Mouse (Mus musculus) heart, embryonic 14.5 days (tissue): Measurements from ENCODE around the gene Slc13a1. TPM values are rescaled to one million over a fixed set of nuclear protein-coding genes. Genes with fewer than 3 reads are reported as not detected.

Source experiments
- ATAC-seq: fragments of 200-750 bp; cut with Nextera tagmentation; 2 replicates; pipeline ENCODE4 v1.8.0; 2017; ENCODE audit warnings: low read depth, moderate TSS enrichment; ENCODE audit not compliant: insufficient number of reproducible peaks, insufficient read depth, low FRiP score
- H3K27ac ChIP-seq, 2 experiments: fragments of 200-500 bp in 1 of 2; fragments of 300-500 bp in 1 of 2; sonication (generic) in 1 of 2; replicated peaks in 1 of 2; 2 replicates each; pipeline ENCODE4 v1.5.1; 2012 to 2014; ENCODE audit warnings: low read depth in 2 of 2, low read length in 2 of 2, control low read depth in 1 of 2, mild to moderate bottlenecking in 1 of 2, mixed read lengths in 1 of 2; ENCODE audit not compliant: control insufficient read depth in 1 of 2, insufficient read depth in 1 of 2
- H3K27me3 ChIP-seq: fragments of 300-500 bp; sonication (generic); 2 replicates; pipeline ENCODE4 v1.6.1; 2014; ENCODE audit warnings: mild to moderate bottlenecking, low read length, control low read depth; ENCODE audit not compliant: control insufficient read depth, insufficient read depth
- H3K36me3 ChIP-seq: fragments of 300-500 bp; sonication (generic); 2 replicates; pipeline ENCODE4 v1.6.1; 2014; ENCODE audit warnings: mild to moderate bottlenecking, control low read depth, low read length, mixed read lengths; ENCODE audit not compliant: control insufficient read depth, insufficient read depth
- H3K4me1 ChIP-seq, 2 experiments: fragments of 200-500 bp in 1 of 2; fragments of 300-500 bp in 1 of 2; sonication (generic) in 1 of 2; 2 replicates each; pipeline ENCODE4 v1.6.1; 2012 to 2014; ENCODE audit warnings: low read length in 2 of 2, control low read depth in 1 of 2, mixed read lengths in 1 of 2; ENCODE audit not compliant: control insufficient read depth in 2 of 2, insufficient read depth in 2 of 2
- H3K4me2 ChIP-seq: fragments of 300-500 bp; sonication (generic); 2 replicates; pipeline ENCODE4 v1.6.1; 2014; ENCODE audit warnings: mild to moderate bottlenecking, low read length
- H3K4me3 ChIP-seq, 2 experiments: fragments of 200-500 bp in 1 of 2; fragments of 300-500 bp in 1 of 2; sonication (generic) in 1 of 2; 2 replicates each; pipeline ENCODE4 v1.5.1; 2012 to 2014; ENCODE audit warnings: low read length in 2 of 2, mild to moderate bottlenecking in 2 of 2, control low read depth in 1 of 2, low read depth in 1 of 2, moderate library complexity in 1 of 2; ENCODE audit not compliant: control insufficient read depth in 1 of 2, insufficient read depth in 1 of 2
- H3K9ac ChIP-seq: fragments of 300-500 bp; sonication (generic); 2 replicates; pipeline ENCODE4 v1.6.1; 2014; ENCODE audit warnings: mild to moderate bottlenecking, low read length
- H3K9me3 ChIP-seq: fragments of 300-500 bp; sonication (generic); 2 replicates; pipeline ENCODE4 v1.6.1; 2016; ENCODE audit warnings: low read length, control low read depth; ENCODE audit not compliant: control insufficient read depth
- WGBS: fragments of 180-500 bp; shearing (Covaris S2); extraction: QIAGEN DNeasy Blood & Tissue Kit; methylation state at CpG from one replicate; pipeline ENCODE4 v1.1.7; 2014; 5-methylcytosine and 5-hydroxymethylcytosine counted together
- polyA plus RNA-seq: library from polyadenylated mRNA; unstranded; fragments of >200 nt; fragmentation: Nextera tagmentation; extraction: Ambion mirVana; gene quantifications from 2 replicates; pipeline ENCODE4 v1.2.1, GENCODE M21; 2014

The Slc13a1 gene
- polyA plus RNA-seq, 1 experiment from 2014 or later: not detected

GRCm38 (mm10) chr6:24076089-24076488, 91.8 kb downstream of the Slc13a1 start:
- no peaks in the 10 kb centered on the region for H3K27me3 ChIP-seq
- 59% methylated on average over 2 of the region's 2 CpGs for WGBS
- H3K4me3 ChIP-seq: no peak overlapping the region
- H3K27ac ChIP-seq: no peak overlapping the region
- 0 out of 2 replicates have a peak, but pooled peaks have one; percentile 68 for ATAC-seq
- no peak overlapping the region for H3K9ac ChIP-seq
- no peaks in the 10 kb centered on the region for H3K36me3 ChIP-seq
- no peaks in the 10 kb centered on the region for H3K4me1 ChIP-seq
- no peak overlapping the region for H3K4me2 ChIP-seq
- H3K9me3 ChIP-seq: no peaks in the 10 kb centered on the region

GRCm38 (mm10) chr6:24072804-24073203, 95.1 kb downstream of the Slc13a1 start:
- Histone ChIP-seq H3K4me3 (no peak overlapping the region), H3K27ac (no peak overlapping the region), H3K4me1 (no peaks in the 10 kb centered on the region), H3K9me3 (no peaks in the 10 kb centered on the region), H3K9ac (no peak overlapping the region), H3K4me2 (no peak overlapping the region), H3K36me3 (no peaks in the 10 kb centered on the region), H3K27me3 (no peaks in the 10 kb centered on the region)
- no peak for ATAC-seq
- 56% methylated on average over 4 of the region's 4 CpGs for WGBS

- Histone ChIP-seq H3K27me3 (no peaks in the 10 kb centered on the region), H3K27ac (no peak overlapping the region), H3K9me3 (no peaks in the 10 kb centered on the region), H3K4me2 (no peak overlapping the region), H3K9ac (no peak overlapping the region), H3K36me3 (no peaks in the 10 kb centered on the region), H3K4me3 (no peak overlapping the region), H3K4me1 (no peaks in the 10 kb centered on the region)
- ATAC-seq: no peak
- WGBS: 66% methylated on average over 3 of the region's 3 CpGs
Measured at GRCm38 (mm10) chr6:24059754-24060153, 108.1 kb downstream of the Slc13a1 start.

- Histone ChIP-seq H3K36me3 (no peaks in the 10 kb centered on the region), H3K4me3 (no peak overlapping the region), H3K27ac (no peak overlapping the region), H3K9me3 (no peaks in the 10 kb centered on the region), H3K9ac (no peak overlapping the region), H3K4me2 (no peak overlapping the region), H3K4me1 (no peaks in the 10 kb centered on the region), H3K27me3 (no peaks in the 10 kb centered on the region)
- ATAC-seq: no peak
- 85% methylated on average over 4 of the region's 4 CpGs for WGBS
Measured at GRCm38 (mm10) chr6:24055086-24055485, 112.8 kb downstream of the Slc13a1 start.

- Histone ChIP-seq H3K9me3 (no peaks in the 10 kb centered on the region), H3K27me3 (no peaks in the 10 kb centered on the region), H3K4me3 (no peak overlapping the region), H3K9ac (no peak overlapping the region), H3K4me1 (no peaks in the 10 kb centered on the region), H3K36me3 (no peaks in the 10 kb centered on the region), H3K4me2 (no peak overlapping the region), H3K27ac (no peak overlapping the region)
- ATAC-seq: no peak
- whole genome bisulfite sequencing: 83% methylated on average over 9 of the region's 9 CpGs
Measured at GRCm38 (mm10) chr6:24054086-24054710, 113.7 kb downstream of the Slc13a1 start.

- 60% methylated on average over 7 of the region's 7 CpGs for WGBS
- H3K27ac ChIP-seq: no peak overlapping the region
- no peaks in the 10 kb centered on the region for H3K36me3 ChIP-seq
- no peaks in the 10 kb centered on the region for H3K27me3 ChIP-seq
- H3K4me2 ChIP-seq: no peak overlapping the region
- H3K9ac ChIP-seq: no peak overlapping the region
- no peak overlapping the region for H3K4me3 ChIP-seq
- ATAC-seq: no peak
- no peaks in the 10 kb centered on the region for H3K4me1 ChIP-seq
- no peaks in the 10 kb centered on the region for H3K9me3 ChIP-seq
Measured at GRCm38 (mm10) chr6:24047014-24047770, 120.7 kb downstream of the Slc13a1 start.

GRCm38 (mm10) chr6:24043496-24043895, 124.4 kb downstream of the Slc13a1 start:
- H3K4me1 ChIP-seq: no peaks in the 10 kb centered on the region
- no peak overlapping the region for H3K4me3 ChIP-seq
- H3K27me3 ChIP-seq: no peaks in the 10 kb centered on the region
- H3K4me2 ChIP-seq: no peak overlapping the region
- no peak overlapping the region for H3K27ac ChIP-seq
- no peak overlapping the region for H3K9ac ChIP-seq
- no peaks in the 10 kb centered on the region for H3K36me3 ChIP-seq
- no peaks in the 10 kb centered on the region for H3K9me3 ChIP-seq
- ATAC-seq: no peak
